Mouse (Mus musculus) heart, adult 2 months (tissue): ENCODE results near the gene Cela1.

Source experiments
- CTCF ChIP-seq: fragments of 200-600 bp; IDR thresholded peaks from 2 replicates; pipeline ENCODE4 v1.8.1; 2022; ENCODE audit warnings: antibody characterized with exemption, mild to moderate bottlenecking, moderate library complexity
- POLR2A ChIP-seq: fragments of 200-500 bp; IDR thresholded peaks from 2 replicates; pipeline ENCODE4 v1.6.1; 2011; ENCODE audit warnings: mild to moderate bottlenecking, low read depth, low read length, control low read depth; ENCODE audit not compliant: insufficient read depth

- no peak for TF ChIP-seq CTCF
- no peak for TF ChIP-seq POLR2A
These were observed 23.1 kb upstream of the Cela1 start for GRCm38 (mm10) chr15:100710838-100711237.
